Mouse (Mus musculus) thymus, adult 2 months (tissue): ENCODE data around the gene Snn.

Experiments used
- CTCF ChIP-seq: fragments of 200-500 bp; IDR thresholded peaks from 2 replicates; pipeline ENCODE4 v1.5.1; 2012; ENCODE audit warnings: mild to moderate bottlenecking, control low read depth, low read length, moderate library complexity, borderline replicate concordance; ENCODE audit not compliant: control insufficient read depth, poor library complexity, insufficient read depth; ENCODE audit errors: extremely low read depth
- POLR2A ChIP-seq: fragments of 200-500 bp; IDR thresholded peaks from 2 replicates; pipeline ENCODE4 v1.6.1; 2012; ENCODE audit warnings: mild to moderate bottlenecking, low read length, control low read depth, moderate library complexity; ENCODE audit not compliant: control insufficient read depth, poor library complexity, insufficient read depth; ENCODE audit errors: extremely low read depth

DNA sequence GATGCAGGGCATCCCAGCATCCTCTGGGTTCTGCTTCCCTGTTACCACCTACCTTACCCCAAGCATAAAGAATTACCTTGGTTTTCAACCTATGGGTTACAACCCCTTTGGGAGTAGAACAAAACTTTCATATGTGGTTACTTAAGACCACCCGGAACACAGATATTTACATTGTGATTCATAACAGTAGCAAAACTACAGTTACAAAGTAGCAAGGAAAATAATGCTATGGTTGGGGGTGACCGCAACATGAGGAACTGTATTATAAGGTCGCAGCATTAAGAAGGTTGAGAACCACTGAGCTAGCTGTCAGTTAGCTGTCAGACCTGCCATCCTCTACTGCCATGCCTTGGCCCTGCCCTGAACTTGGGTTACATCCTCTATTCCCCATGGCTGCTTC is 7.9 kb downstream of the Snn start:
- no peak for TF ChIP-seq CTCF
- TF ChIP-seq POLR2A = no peak
